Mouse (Mus musculus) thymus, postnatal 14 days (tissue): ENCODE measurements around the gene Gnb2.

Source experiments
- DNase-seq: peaks from one replicate; pipeline ENCODE4 v3.0.0; 2021

The Gnb2 gene

DNA sequence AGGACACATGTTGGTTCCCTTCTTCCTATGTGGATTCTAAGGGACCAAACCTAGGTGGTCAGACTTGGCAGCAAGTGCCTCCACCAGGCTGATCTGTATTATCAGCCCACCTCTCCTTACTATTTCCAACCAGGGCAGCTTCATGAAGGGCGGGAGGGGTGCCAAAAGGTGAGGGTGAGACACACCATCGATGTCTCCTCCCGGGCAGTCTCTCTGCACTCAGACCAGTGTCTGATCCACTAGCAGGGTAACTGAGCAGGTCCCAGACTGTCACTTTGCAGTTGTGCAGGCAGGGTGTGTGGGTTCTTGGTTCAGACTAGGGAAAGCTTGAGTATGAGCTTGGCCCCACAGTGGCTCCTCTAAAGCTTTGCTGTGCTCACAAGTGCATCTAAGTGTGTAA, 18.5 kb downstream of the Gnb2 start:
- no peak for DNase-seq

DNA sequence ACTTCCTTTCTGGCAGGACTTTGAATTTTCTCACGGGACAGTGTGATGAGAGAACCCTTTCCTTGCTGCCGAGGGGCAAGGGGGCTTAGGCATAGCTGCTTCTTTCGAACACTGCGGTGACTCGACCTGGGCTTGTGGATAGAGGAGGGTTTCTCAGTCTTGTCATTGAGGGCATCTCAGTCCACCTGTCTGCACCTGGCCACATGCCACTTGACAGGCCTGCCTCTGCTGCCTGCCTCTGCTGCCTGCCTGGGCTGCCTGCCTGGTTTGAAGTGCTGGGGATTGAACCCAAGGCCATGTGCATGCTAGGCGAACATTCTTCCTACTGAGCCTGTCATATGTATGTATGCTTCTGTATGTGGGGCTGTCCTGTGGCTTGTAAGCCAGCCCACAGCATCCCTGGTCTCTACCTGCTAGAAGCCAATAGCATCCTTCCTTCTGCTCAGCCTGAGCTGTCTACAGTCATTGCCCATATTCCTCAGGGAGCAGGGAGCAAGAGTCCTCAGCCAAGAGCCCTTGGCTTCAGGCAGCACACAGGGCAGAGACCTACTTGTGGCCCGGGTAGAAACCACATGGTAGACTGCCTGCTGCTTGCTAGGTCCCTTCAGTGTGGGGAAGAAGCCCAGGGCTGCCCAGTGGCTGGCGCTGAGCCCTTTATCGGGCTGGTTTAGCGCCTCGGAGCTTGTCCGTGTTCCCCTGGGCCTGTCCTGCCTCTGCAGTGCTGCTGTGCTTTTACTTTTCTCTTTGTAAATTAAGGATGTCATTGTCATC, 19.2 kb downstream of the Gnb2 start:
- no peak for DNase-seq

- DNase-seq = peak; percentile 47
Measured at GRCm38 (mm10) chr5:137512847-137513794, 20.2 kb downstream of the Gnb2 start.

DNA sequence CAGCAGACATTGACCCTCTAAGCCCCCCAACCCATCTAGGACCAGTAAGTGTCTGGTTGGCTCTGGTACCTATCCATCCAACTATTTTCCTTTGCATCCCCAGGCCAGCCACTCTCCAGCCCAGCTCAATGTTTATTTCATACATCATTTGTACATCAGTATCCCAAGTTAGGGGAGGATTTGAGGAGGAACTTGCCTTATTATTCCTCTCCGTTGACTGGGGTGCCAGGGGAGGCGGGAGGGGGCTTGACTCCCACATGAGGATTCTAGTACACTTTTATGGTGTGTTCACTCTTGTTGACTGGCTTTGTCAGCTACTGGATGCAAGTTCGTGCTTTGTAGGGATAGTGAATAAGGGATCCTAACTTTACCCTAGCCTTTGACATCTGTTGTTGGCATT, 21.6 kb downstream of the Gnb2 start:
- DNase-seq = no peak

DNA sequence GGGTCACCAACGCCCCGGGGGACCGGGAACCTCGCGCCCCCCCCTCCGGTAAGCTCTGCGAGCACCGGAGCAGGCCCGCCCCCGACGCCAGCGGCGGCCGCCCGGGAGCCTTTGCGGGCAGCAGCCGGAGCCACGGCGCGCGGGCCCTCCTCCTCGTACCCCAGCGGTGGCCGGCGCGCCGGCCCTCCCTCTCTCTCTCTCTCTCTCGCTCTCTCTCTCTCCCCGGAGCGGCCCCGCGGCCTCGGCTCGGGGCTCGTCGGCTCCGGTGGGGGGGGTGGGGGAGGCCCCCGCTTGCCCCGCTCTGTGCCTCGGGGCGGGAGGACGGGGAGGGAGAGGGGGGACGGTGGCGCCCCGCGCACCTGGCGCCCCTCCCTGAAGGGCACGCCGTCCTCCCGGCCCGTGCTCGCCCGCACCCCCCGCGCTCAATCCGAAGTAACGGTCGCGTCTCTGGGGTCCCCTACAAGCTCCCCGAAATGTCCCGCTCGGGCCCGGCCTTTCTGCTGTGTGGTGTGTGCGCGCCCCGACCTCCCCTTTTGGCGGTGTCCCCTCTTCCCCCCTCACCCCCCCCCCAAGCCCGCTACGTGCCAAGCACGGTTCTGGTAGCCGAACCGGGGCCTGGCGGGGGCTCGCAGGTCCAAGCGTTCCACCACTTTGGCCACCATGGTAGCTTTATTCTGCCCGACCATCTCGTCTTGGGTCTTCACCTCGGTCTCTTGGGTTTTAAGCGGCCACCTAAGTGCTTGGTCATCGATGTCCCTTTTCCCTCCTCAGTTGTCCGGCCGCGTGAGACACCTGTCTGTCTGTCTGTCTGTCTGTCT, 22.5 kb downstream of the Gnb2 start:
- peak; percentile 71 for DNase-seq

- peak; percentile 79 for DNase-seq
Measured at GRCm38 (mm10) chr5:137510014-137510501, 23.3 kb downstream of the Gnb2 start.

- DNase-seq = peak; percentile 54
Measured at GRCm38 (mm10) chr5:137504041-137504440, 29.3 kb downstream of the Gnb2 start.

DNA sequence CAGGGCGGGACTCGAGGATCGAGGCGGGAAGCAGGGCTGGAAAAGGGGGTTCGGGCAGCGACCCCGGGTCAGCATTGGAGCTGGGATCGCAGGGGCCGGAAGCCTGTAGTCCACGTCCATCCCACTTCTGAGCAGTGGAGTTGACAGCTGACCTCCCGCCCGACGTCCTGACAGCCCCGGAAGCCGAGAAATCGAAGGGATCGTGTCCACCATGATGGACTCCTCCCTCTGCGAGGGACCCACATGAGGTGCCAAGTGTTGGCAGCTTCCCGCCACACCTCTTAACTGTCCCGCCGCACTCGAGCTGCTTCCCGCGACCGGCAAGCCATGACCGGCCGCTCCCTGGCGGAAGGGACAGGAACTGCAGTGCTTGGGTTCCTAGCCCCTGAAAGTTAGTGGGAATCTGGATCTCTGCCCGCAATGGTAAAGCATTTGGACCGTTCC, 30.6 kb downstream of the Gnb2 start:
- DNase-seq = peak; percentile 88

- DNase-seq = peak; percentile 100
Measured at GRCm38 (mm10) chr5:137501709-137502666, 31.3 kb downstream of the Gnb2 start, which contains the start of gene Pop7. Gene Pop7 (minus strand): TSS chr5:137502518.

DNA sequence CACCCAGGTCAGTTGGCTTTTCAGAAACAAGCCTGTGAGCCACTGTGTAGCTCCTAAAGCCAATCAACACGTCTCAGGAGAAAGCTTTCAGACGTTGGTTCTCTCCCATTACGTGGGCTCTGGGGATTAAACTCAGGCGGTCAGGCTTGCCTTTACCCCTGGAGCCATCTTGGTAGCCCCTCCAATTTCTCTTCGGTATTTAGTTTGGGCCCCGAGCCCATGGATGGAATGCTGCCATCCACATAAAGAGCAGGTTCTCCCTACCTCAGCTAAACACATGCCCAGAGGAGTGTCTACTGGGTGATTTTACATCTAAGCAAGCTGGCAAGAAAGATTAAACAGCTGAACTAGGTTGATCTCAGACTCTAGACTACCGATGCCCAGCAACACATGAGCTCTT, 33.1 kb downstream of the Gnb2 start:
- DNase-seq = no peak

DNA sequence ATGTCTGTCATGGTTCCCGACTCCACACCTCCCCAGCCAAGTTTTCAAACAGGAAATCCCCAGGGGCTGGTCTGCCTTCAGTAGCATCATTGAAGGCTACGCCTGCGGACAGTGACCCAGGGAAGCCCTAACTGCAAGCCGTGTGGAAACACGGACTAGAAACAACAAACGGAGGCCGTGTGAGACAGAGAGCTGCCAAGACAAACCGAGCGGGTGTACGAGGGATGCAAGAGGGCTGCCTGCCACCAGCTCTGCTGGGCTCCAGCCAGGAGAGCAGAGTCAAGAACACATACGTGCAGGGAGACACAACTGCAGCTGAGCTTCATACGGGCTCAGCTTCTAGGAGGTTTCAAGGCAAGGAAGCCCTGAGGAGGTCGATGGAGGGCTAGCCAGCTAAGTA, 39.5 kb downstream of the Gnb2 start:
- DNase-seq = no peak

GRCm38 (mm10) chr5:137491559-137491958, 41.8 kb downstream of the Gnb2 start:
- DNase-seq = no peak

- DNase-seq = no peak
Measured at GRCm38 (mm10) chr5:137487616-137488015, 45.7 kb downstream of the Gnb2 start.

DNA sequence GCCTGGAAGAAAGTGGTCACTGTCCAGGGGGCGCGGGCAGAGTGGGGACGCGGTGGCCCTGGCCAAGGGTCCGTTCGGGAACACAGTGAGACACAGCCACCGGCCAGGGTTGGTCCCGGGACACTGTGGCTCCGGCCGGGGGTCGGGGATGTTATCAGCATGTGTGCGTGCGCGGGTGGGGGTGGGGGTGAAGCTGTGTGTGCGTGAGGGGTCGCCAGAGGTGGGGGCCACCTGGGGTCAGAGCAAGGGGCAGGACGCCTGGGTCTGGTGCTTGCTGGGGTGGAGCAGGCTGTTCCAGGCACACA, 47.5 kb downstream of the Gnb2 start:
- DNase-seq = no peak

DNA sequence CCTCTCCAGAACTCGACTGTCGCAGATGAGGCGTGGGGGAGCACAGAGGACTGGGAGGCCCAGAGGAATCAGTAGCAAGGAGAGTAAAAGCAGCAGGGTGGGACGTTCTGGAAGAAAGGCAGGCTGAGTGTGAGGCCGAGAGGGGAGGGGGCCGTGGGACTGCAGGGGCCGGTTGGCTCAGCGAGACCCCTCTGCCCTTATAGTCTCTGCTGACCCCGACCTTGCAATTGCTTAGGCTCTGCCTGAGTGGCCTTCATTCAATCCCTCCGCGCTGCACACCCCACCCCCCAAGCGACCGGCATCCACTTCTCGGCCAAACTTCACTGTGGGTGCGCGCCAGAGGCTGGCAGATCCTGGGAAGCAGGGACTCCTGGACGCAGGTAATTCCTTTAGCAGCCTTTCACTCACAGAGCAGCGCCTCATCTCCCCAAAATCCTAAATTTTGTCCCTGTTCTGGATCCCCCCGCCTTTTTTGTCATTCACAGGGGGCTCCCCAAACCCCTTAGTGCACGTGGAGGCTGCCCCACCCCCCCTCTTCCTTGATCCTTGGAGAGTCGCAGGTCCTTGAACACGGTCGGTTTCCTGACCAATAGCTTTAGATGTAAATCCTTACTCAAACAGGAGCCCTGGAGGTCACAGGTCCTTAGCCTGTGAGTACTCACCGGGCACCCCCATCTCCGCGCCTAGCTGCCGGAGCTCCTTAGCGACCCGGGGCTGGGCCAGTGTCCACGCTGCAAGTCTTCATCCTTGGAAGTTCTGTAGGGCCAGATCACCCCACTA, 48.0 kb downstream of the Gnb2 start:
- no peak for DNase-seq

DNA sequence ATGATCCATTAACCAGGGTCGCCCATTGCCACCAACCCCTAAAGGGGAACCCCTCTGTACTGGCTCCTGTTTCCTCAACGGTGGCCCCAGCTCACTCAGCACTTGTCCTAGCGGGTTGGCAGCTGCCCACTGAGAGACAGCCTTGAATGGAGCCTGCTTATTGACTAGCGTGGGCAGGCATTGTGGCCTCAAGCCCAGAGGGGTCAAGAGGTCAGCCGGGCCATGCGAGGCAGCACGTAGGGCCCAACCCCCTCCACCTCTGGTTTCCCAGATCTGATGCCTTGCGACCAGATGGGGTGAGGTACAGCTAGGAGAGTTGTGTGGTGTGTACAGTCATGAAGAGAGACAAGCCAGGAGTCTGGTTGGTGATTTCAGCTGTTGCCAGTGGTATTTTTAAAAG, 51.4 kb downstream of the Gnb2 start:
- DNase-seq = no peak

DNA sequence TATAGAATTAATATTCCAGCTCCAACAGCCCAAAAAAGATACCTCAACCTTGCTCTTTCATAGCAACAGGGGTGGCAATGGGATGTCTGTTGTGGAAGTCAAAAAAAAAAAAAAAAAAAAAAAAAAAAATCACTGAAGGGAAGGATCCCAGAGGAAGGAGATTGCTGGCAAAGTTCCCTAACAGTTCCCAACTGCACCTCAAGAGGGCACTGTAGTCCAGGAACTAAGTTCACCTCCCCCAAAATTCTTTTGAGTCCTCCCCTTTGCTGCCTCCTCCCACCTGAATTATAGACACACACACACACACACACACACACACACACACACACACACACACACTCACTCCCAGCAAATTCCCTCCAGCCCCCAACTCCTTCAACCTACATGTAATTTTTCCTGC, 52.2 kb downstream of the Gnb2 start:
- DNase-seq = peak; percentile 64
